Mouse (Mus musculus): ENCODE measurements at regions not wholly inside any gene's neighbourhood (a gene's known extent, or its start where the extent isn't known, plus 50 kb on each side); places are given as distances from the start of the nearest gene placed in this dataset.

DNA sequence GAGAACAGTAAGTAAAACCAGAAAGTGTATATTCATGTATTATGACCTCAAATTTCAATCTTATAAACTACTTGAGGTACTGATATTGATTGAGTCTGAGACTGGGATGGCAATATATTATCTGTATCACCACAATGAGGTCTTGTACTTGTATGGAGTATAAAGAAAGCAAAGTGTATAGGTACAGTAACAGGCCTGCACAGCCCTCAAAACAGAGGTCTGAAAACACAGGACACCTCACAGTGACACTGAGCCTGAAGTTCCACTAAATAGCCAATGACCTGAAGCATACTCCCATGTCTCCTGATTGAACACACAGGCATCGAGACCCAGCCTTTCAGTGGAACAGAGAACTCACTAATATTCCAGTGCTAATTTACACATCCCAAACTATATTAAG is 144.8 kb downstream of the Dad1 start:
- dilution Hi-C loops (cut with MboI; ENCODE audit: extremely low pct_ligation_motif_present, extremely low pct_unique_long_range_greater_than_20kb, low sequenced_read_pairs) (no loop called here), in situ Hi-C loops (cut with MboI; ENCODE audit: low pct_ligation_motif_present, low pct_unique_long_range_greater_than_20kb, low sequenced_read_pairs) (no loop called here)
- DNase-seq (ENCODE audit: extremely low read depth), result no peak
- Histone ChIP-seq H3K79me2 (replicated peaks; ENCODE audit: control insufficient read depth, extremely low read depth, insufficient read depth, poor library complexity, severe bottlenecking) (no peaks in the 10 kb centered on the region), H3K4me3 (replicated peaks in 1 of 3; ENCODE audit: low read depth in 2 of 3, low read length in 2 of 3, poor library complexity in 1 of 3) (no peak overlapping the region), H3K27me3 (replicated peaks) (no peaks in the 10 kb centered on the region), H3K4me1 (ENCODE audit: control insufficient read depth in 1 of 2, insufficient read depth in 2 of 2) (no peaks in the 10 kb centered on the region), H3K36me3 (replicated peaks in 1 of 2; ENCODE audit: control insufficient read depth in 1 of 2, insufficient read depth in 1 of 2, low read length in 1 of 2) (no peaks in the 10 kb centered on the region), H3K9me3 (replicated peaks; ENCODE audit: low read length) (no peaks in the 10 kb centered on the region), H3K9ac (ENCODE audit: insufficient read depth, low read depth) (no peak overlapping the region), H3K4me2 (ENCODE audit: insufficient read depth, low read depth, poor library complexity, severe bottlenecking) (no peak overlapping the region), H3K27ac (ENCODE audit: insufficient read depth, low read depth) (no peak overlapping the region)
- TF ChIP-seq ZMIZ1 (IDR thresholded peaks at IDR 0.05; ENCODE audit: low read depth, low read length), result no peak
- TF ChIP-seq NRF1 (IDR thresholded peaks at IDR 0.05; ENCODE audit: low read depth, low read length), result no peak
- TF ChIP-seq ZKSCAN1 (IDR thresholded peaks at IDR 0.05; ENCODE audit: borderline replicate concordance, low read depth, low read length), result no peak
- TF ChIP-seq POLR2A (IDR thresholded peaks at IDR 0.05; ENCODE audit: low read depth, low read length), result no peak
- no peak for TF ChIP-seq NELFE (IDR thresholded peaks at IDR 0.05; ENCODE audit: low read depth, low read length)
- no peak for TF ChIP-seq ETS1 (conservative IDR thresholded peaks at IDR 0.05; ENCODE audit: low read depth, low read length)
- TF ChIP-seq CHD2 (IDR thresholded peaks at IDR 0.05; ENCODE audit: low read length), result no peak
- TF ChIP-seq CHD1 (IDR thresholded peaks at IDR 0.05; ENCODE audit: low read depth, low read length), result no peak
- no peak for TF ChIP-seq IRF4 (IDR thresholded peaks at IDR 0.05; ENCODE audit: low read depth, low read length)
- TF ChIP-seq USF1 (IDR thresholded peaks at IDR 0.05; ENCODE audit: low read depth, low read length), result no peak
- TF ChIP-seq JUND (conservative IDR thresholded peaks at IDR 0.05; ENCODE audit: low read depth, low read length), result no peak
- TF ChIP-seq USF2 (conservative IDR thresholded peaks at IDR 0.05; ENCODE audit: low read depth, low read length), result no peak
- no peak for TF ChIP-seq MAZ (IDR thresholded peaks at IDR 0.05; ENCODE audit: low read depth, low read length)
- TF ChIP-seq ZNF384 (IDR thresholded peaks at IDR 0.05; ENCODE audit: low read depth, low read length), result no peak
- TF ChIP-seq PAX5 (IDR thresholded peaks at IDR 0.05; ENCODE audit: low read length), result no peak
- no peak for TF ChIP-seq GABPA (IDR thresholded peaks at IDR 0.05; ENCODE audit: insufficient replicate concordance, low read depth, low read length)
- no peak for TF ChIP-seq BHLHE40 (IDR thresholded peaks at IDR 0.05; ENCODE audit: low read depth, low read length)

DNA sequence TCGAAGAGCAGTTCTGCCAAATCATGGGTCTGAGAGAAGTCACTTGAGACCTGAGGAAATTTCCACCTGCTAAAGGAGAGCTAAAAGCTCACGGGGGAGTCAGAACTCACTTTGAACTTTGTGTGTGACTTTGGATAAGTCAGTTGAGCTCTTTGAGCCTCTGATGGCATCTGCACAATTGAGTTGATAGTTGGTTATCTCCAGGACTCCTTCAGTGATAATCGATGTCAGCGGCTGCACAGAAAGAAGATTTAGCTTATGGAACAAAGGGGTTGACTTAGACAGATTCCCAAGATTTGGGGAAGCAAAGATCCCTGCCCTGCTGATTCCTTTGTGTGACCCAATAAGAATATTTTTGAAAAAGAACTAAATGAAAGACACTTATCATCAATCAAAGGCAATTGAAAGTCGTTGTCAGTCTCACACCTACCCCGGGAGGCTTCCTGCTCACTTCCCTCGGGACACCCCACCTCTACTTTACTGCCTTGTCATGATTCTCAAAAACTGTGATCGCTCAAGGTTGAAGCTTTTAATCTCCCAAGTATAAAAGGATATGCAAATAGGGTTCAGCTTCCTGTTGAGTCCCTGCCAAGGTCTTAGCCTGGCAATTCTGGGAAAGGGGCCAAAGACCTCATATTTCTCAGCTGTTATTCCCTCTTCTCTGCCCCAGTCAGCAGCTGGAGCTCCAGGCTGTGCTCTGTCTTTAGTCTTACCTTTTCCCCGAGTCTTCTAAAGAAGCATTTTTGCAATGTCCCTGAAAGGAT is 145.4 kb downstream of the Dad1 start:
- DNase-seq (ENCODE audit: extremely low read depth), result no peak
- Histone ChIP-seq H3K36me3 (replicated peaks in 1 of 2; ENCODE audit: control insufficient read depth in 1 of 2, insufficient read depth in 1 of 2, low read length in 1 of 2) (no peaks in the 10 kb centered on the region), H3K4me3 (replicated peaks in 1 of 3; ENCODE audit: low read depth in 2 of 3, low read length in 2 of 3, poor library complexity in 1 of 3) (no peak overlapping the region), H3K4me1 (ENCODE audit: control insufficient read depth in 1 of 2, insufficient read depth in 2 of 2) (no peaks in the 10 kb centered on the region), H3K27ac (ENCODE audit: insufficient read depth, low read depth) (no peak overlapping the region), H3K9me3 (replicated peaks; ENCODE audit: low read length) (no peaks in the 10 kb centered on the region), H3K79me2 (replicated peaks; ENCODE audit: control insufficient read depth, extremely low read depth, insufficient read depth, poor library complexity, severe bottlenecking) (no peaks in the 10 kb centered on the region), H3K9ac (ENCODE audit: insufficient read depth, low read depth) (no peak overlapping the region), H3K4me2 (ENCODE audit: insufficient read depth, low read depth, poor library complexity, severe bottlenecking) (no peak overlapping the region), H3K27me3 (replicated peaks) (no peaks in the 10 kb centered on the region)
- TF ChIP-seq CHD1 (IDR thresholded peaks at IDR 0.05; ENCODE audit: low read depth, low read length), result no peak
- TF ChIP-seq HCFC1 (IDR thresholded peaks at IDR 0.05; ENCODE audit: low read depth, low read length), result no peak
- no peak for TF ChIP-seq ELF1 (IDR thresholded peaks at IDR 0.05; ENCODE audit: low read depth, low read length)
- TF ChIP-seq MEF2A (IDR thresholded peaks at IDR 0.05; ENCODE audit: borderline replicate concordance, low read depth, low read length), result no peak
- TF ChIP-seq ZC3H11A (IDR thresholded peaks at IDR 0.05; ENCODE audit: low read depth, low read length), result no peak
- no peak for TF ChIP-seq MAZ (IDR thresholded peaks at IDR 0.05; ENCODE audit: low read depth, low read length)
- no peak for TF ChIP-seq ZKSCAN1 (IDR thresholded peaks at IDR 0.05; ENCODE audit: borderline replicate concordance, low read depth, low read length)
- TF ChIP-seq JUN (IDR thresholded peaks at IDR 0.05; ENCODE audit: insufficient read depth, low read depth, low read length), result no peak
- no peak for TF ChIP-seq CTCF (conservative IDR thresholded peaks at IDR 0.05 in 1 of 2, IDR thresholded peaks at IDR 0.05 in 1 of 2; ENCODE audit: low read depth in 2 of 2, low read length in 2 of 2)
- no peak for TF ChIP-seq USF2 (conservative IDR thresholded peaks at IDR 0.05; ENCODE audit: low read depth, low read length)
- dilution Hi-C loops (cut with MboI; ENCODE audit: extremely low pct_ligation_motif_present, extremely low pct_unique_long_range_greater_than_20kb, low sequenced_read_pairs) (no loop called here), in situ Hi-C loops (cut with MboI; ENCODE audit: low pct_ligation_motif_present, low pct_unique_long_range_greater_than_20kb, low sequenced_read_pairs) (no loop called here)
